Mouse (Mus musculus): Measurements from ENCODE around the gene Fyb. TPM values are rescaled to one million over a fixed set of nuclear protein-coding genes. Genes with fewer than 3 reads are reported as not detected.

The Fyb gene
- polyA plus RNA-seq (2014; fragmentation: Illumina TruSeq; extraction: RNeasy Lipid Tissue Mini Kit (QIAGEN cat#74804); ENCODE audit: low read depth, low replicate concordance) = 100 TPM

DNA sequence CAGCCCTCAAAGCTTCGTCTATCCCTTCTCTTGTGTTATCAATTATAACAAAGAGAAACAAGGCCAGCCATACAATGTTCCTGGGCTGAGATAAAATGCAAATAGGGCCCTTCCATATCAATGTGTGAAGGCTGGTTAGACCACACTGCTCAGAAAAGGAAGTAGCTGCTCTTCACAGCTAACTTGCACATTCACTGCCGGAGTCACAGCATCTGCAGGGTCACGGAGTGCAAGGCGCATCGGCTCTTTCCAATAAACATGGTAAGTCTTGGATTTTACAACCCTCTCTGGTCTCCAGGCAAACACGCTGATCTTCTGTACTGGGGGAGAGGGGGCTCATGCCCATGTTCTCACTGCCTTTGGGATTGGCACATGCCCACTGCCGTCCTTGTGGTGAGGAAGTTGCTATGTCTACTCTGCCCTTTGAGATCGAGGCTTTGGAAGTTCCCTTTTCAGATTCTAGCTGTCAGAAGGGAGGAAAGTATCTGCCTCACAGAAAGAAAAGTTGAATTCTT lies at the start of gene Fyb:
TSS of gene Fyb (plus strand) at position 201 of the 515 bp plus-strand sequence.

DNA sequence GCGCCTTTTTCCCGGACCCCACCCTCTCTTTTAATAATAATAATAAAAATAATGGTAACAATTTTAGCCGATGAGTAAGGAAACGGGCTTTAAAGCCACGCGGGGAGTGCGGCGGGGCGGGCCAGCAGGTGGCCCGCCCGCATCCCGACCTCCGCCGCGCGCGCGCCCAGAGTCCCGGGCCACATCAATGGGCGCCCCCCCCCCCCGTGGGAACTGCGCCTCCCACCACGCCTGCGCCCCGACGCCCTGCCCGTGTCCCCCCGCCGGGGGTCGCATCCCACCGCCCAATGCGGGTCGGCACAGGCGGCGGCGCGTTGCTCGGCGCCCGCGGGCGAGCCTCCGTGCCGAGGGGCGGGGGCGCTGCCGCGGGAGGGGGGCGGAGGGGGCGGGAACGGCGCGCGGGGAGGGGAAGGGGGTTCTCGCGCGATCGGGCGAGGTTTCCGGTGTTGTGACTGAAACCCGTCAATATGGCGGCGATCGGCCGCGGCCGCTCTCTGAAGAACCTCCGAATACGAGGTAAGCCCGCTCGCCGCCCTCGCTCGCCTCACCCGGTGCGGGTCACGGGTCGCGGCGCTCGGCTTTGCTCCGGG lies 185.4 kb downstream of the Fyb start, which contains the start of gene Rictor:
TSS of gene Rictor (plus strand) at position 444 of the 590 bp plus-strand sequence.

Other genes starting within 250 kb of the Fyb start
- 9.3 TPM for gene Dab2, start 223.1 kb upstream of the Fyb start, polyA plus RNA-seq (2014; fragmentation: Illumina TruSeq; extraction: RNeasy Lipid Tissue Mini Kit (QIAGEN cat#74804); ENCODE audit: low read depth, low replicate concordance)
- 0.10 TPM for gene C9, start 77.5 kb upstream of the Fyb start, polyA plus RNA-seq (2014; fragmentation: Illumina TruSeq; extraction: RNeasy Lipid Tissue Mini Kit (QIAGEN cat#74804); ENCODE audit: low read depth, low replicate concordance)
- gene Rictor, start 185.5 kb downstream of the Fyb start, polyA plus RNA-seq (2014; fragmentation: Illumina TruSeq; extraction: RNeasy Lipid Tissue Mini Kit (QIAGEN cat#74804); ENCODE audit: low read depth, low replicate concordance) = 17.1 TPM